Comparison of ENCODE assay signal across 13 mouse cellular contexts in genomic region chr7:116223010-116223783, GRCm38 (mm10).
DNase-seq lines count a peak whose midpoint lies in the region; ATAC-seq and TF ChIP-seq lines count a peak whose summit lies in the region.
"Had no signal": no experiment of that assay in that cellular context is flagged by ENCODE, and none has a peak within 500 bp of the region (broad histone marks: within the 10 kb centered on the region; RNA-seq: fewer than 3 reads in every experiment).

No protein-coding gene starts in this region.

- no peak for TF ChIP-seq CTCF in lung, adult 2 months (IDR thresholded peaks at IDR 0.05; ENCODE audit: insufficient read depth, low read length)
- no peak for TF ChIP-seq CTCF in stomach, postnatal 0 days (IDR thresholded peaks at IDR 0.05; ENCODE audit: low read depth)

- TF ChIP-seq POLR2A in lung, adult 2 months (IDR thresholded peaks at IDR 0.05; ENCODE audit: borderline replicate concordance, extremely low read depth, low read depth, low read length) = no peak

- peaks cover 46% of the 10 kb centered on the region for H3K4me1 ChIP-seq in forebrain, embryonic 10.5 days
- H3K4me1 ChIP-seq in forebrain, embryonic 15.5 days = peaks cover 32% of the 10 kb centered on the region
- H3K4me1 ChIP-seq in lung, embryonic 16.5 days (replicated peaks; ENCODE audit: control insufficient read depth, insufficient read depth, low read length) = peaks cover 32% of the 10 kb centered on the region
- no peaks in the 10 kb centered on the region for H3K4me1 ChIP-seq in lung, adult 2 months (ENCODE audit: control insufficient read depth, insufficient read depth, low read length)
- H3K4me1 ChIP-seq in hindbrain, embryonic 16.5 days (ENCODE audit: control insufficient read depth, insufficient read depth, low read depth, low read length) = peaks cover 23% of the 10 kb centered on the region
- no peaks in the 10 kb centered on the region for H3K4me1 ChIP-seq in stomach, postnatal 0 days (replicated peaks; ENCODE audit: control insufficient read depth, insufficient read depth)
- peaks cover 23% of the 10 kb centered on the region for H3K4me1 ChIP-seq in kidney, embryonic 15.5 days
- H3K4me1 ChIP-seq: megakaryocyte, embryonic 14.5 days had no signal

- ATAC-seq in forebrain, embryonic 15.5 days (replicated peaks) = no peak
- no peak for ATAC-seq in lung, embryonic 16.5 days (ENCODE audit: low read depth)
- ATAC-seq in hindbrain, embryonic 16.5 days = 0 out of 2 replicates have a peak, but pooled peaks have one; percentile 14
- peak; percentile 44; the same call in 1 of the 2 replicates for ATAC-seq in stomach, postnatal 0 days (ENCODE audit: low FRiP score, low TSS enrichment)
- ATAC-seq in kidney, embryonic 15.5 days (replicated peaks; ENCODE audit: low FRiP score) = no peak

- no peaks in the 10 kb centered on the region for H3K27me3 ChIP-seq in forebrain, embryonic 10.5 days (ENCODE audit: poor library complexity, severe bottlenecking)
- H3K27me3 ChIP-seq in forebrain, embryonic 15.5 days = no peaks in the 10 kb centered on the region
- no peaks in the 10 kb centered on the region for H3K27me3 ChIP-seq in lung, embryonic 16.5 days (ENCODE audit: control insufficient read depth, insufficient read depth, low read depth, low read length)
- H3K27me3 ChIP-seq in hindbrain, embryonic 16.5 days (replicated peaks; ENCODE audit: control insufficient read depth, insufficient read depth, low read length) = no peaks in the 10 kb centered on the region
- no peaks in the 10 kb centered on the region for H3K27me3 ChIP-seq in stomach, postnatal 0 days (ENCODE audit: control insufficient read depth, insufficient read depth, low read length)
- H3K27me3 ChIP-seq in kidney, embryonic 15.5 days = no peaks in the 10 kb centered on the region

- 49% methylated on average over 14 of the region's 14 CpGs for WGBS in forebrain, embryonic 10.5 days
- WGBS in forebrain, embryonic 15.5 days = 26% methylated on average over 14 of the region's 14 CpGs
- 46% methylated on average over 14 of the region's 14 CpGs for WGBS in lung, embryonic 16.5 days
- WGBS in lung, adult 2 months = 69% methylated on average over 14 of the region's 14 CpGs
- 25% methylated on average over 14 of the region's 14 CpGs for WGBS in hindbrain, embryonic 16.5 days
- WGBS in stomach, postnatal 0 days = 45% methylated on average over 14 of the region's 14 CpGs
- WGBS in kidney, embryonic 15.5 days = 64% methylated on average over 14 of the region's 14 CpGs

- H3K27ac ChIP-seq in forebrain, embryonic 10.5 days = peak overlapping the region; percentile 56; the same call in 1 of the 2 replicates
- no peak overlapping the region for H3K27ac ChIP-seq in forebrain, embryonic 15.5 days (replicated peaks)
- peak overlapping the region; percentile 44; the same call in 1 of the 2 replicates for H3K27ac ChIP-seq in lung, embryonic 16.5 days (ENCODE audit: low read length)
- H3K27ac ChIP-seq in hindbrain, embryonic 16.5 days (ENCODE audit: low read depth, low read length) = no peak overlapping the region
- H3K27ac ChIP-seq in stomach, postnatal 0 days (replicated peaks) = 0 out of 2 replicates have a peak overlapping the region, but pooled peaks have one; percentile 4
- H3K27ac ChIP-seq in kidney, embryonic 15.5 days = no peak overlapping the region
- H3K27ac ChIP-seq: gastrocnemius, adult 2 months had no signal

- H3K4me2 ChIP-seq in forebrain, embryonic 15.5 days (replicated peaks) = no peak overlapping the region
- H3K4me2 ChIP-seq in lung, embryonic 16.5 days (ENCODE audit: low read depth, low read length) = no peak overlapping the region
- no peak overlapping the region for H3K4me2 ChIP-seq in hindbrain, embryonic 16.5 days (ENCODE audit: low read length)
- no peak overlapping the region for H3K4me2 ChIP-seq in stomach, postnatal 0 days (replicated peaks; ENCODE audit: low read depth)
- H3K4me2 ChIP-seq in kidney, embryonic 15.5 days = no peak overlapping the region

- no peak overlapping the region for H3K9ac ChIP-seq in forebrain, embryonic 15.5 days (replicated peaks)
- no peak overlapping the region for H3K9ac ChIP-seq in lung, embryonic 16.5 days (ENCODE audit: low read length)
- H3K9ac ChIP-seq in hindbrain, embryonic 16.5 days (ENCODE audit: low read depth, low read length) = no peak overlapping the region
- no peak overlapping the region for H3K9ac ChIP-seq in stomach, postnatal 0 days (ENCODE audit: low read length)
- no peak overlapping the region for H3K9ac ChIP-seq in kidney, embryonic 15.5 days

- DNase-seq in forebrain, embryonic 10.5 days (ENCODE audit: extremely low spot score, low spot score) = no peak
- no peak for DNase-seq in lung, adult 2 months
- no peak for DNase-seq in stomach, postnatal 0 days (ENCODE audit: low spot score)
- no peak for DNase-seq in kidney, adult 8-10 months
- DNase-seq: gastrocnemius, adult 2 months; kidney, postnatal 36 days; right cerebral cortex, postnatal 14 days had no signal

- no peaks in the 10 kb centered on the region for H3K9me3 ChIP-seq in forebrain, embryonic 10.5 days
- H3K9me3 ChIP-seq in forebrain, embryonic 15.5 days = no peaks in the 10 kb centered on the region
- no peaks in the 10 kb centered on the region for H3K9me3 ChIP-seq in lung, embryonic 16.5 days (ENCODE audit: control insufficient read depth, low read length)
- H3K9me3 ChIP-seq in hindbrain, embryonic 16.5 days (ENCODE audit: control insufficient read depth, low read length) = no peaks in the 10 kb centered on the region
- no peaks in the 10 kb centered on the region for H3K9me3 ChIP-seq in stomach, postnatal 0 days (ENCODE audit: control insufficient read depth, low read length)
- H3K9me3 ChIP-seq in kidney, embryonic 15.5 days (replicated peaks) = no peaks in the 10 kb centered on the region

- H3K36me3 ChIP-seq in forebrain, embryonic 10.5 days (replicated peaks) = no peaks in the 10 kb centered on the region
- no peaks in the 10 kb centered on the region for H3K36me3 ChIP-seq in forebrain, embryonic 15.5 days
- no peaks in the 10 kb centered on the region for H3K36me3 ChIP-seq in lung, embryonic 16.5 days (ENCODE audit: control insufficient read depth, insufficient read depth, low read length)
- no peaks in the 10 kb centered on the region for H3K36me3 ChIP-seq in hindbrain, embryonic 16.5 days (ENCODE audit: control insufficient read depth, insufficient read depth, low read length)
- no peaks in the 10 kb centered on the region for H3K36me3 ChIP-seq in stomach, postnatal 0 days (ENCODE audit: control insufficient read depth, insufficient read depth, low read length)
- H3K36me3 ChIP-seq in kidney, embryonic 15.5 days = no peaks in the 10 kb centered on the region

- no peak for TF ChIP-seq EP300 in stomach, postnatal 0 days (optimal IDR thresholded peaks at IDR 0.05)

- no peak overlapping the region for H3K4me3 ChIP-seq in forebrain, embryonic 10.5 days
- H3K4me3 ChIP-seq in forebrain, embryonic 15.5 days = no peak overlapping the region
- no peak overlapping the region for H3K4me3 ChIP-seq in lung, embryonic 16.5 days (ENCODE audit: low read length)
- no peak overlapping the region for H3K4me3 ChIP-seq in lung, adult 2 months (replicated peaks; ENCODE audit: extremely low read depth, low read depth, low read length)
- no peak overlapping the region for H3K4me3 ChIP-seq in hindbrain, embryonic 16.5 days (ENCODE audit: low read length)
- H3K4me3 ChIP-seq in stomach, postnatal 0 days (ENCODE audit: low read depth, low read length) = no peak overlapping the region
- H3K4me3 ChIP-seq in kidney, embryonic 15.5 days (replicated peaks) = no peak overlapping the region
- H3K4me3 ChIP-seq: erythroblast, embryonic 14.5 days; gastrocnemius, adult 2 months; megakaryocyte, embryonic 14.5 days had no signal

Comparison
In these comparisons a context has a peak if more than half of its experiments do, and no peak if none do; other contexts are left out.
1. H3K27ac ChIP-seq: peak in forebrain, embryonic 10.5 days (single experiment), lung, embryonic 16.5 days (single experiment) and stomach, postnatal 0 days (single experiment); none in forebrain, embryonic 15.5 days (single experiment), hindbrain, embryonic 16.5 days (single experiment) and kidney, embryonic 15.5 days (single experiment).
2. ATAC-seq: peak in hindbrain, embryonic 16.5 days (single experiment) and stomach, postnatal 0 days (single experiment); none in forebrain, embryonic 15.5 days (single experiment), lung, embryonic 16.5 days (single experiment) and kidney, embryonic 15.5 days (single experiment).